Mouse (Mus musculus) hindbrain, embryonic 16.5 days (tissue): ENCODE measurements at regions not wholly inside any gene's neighbourhood (a gene's known extent, or its start where the extent isn't known, plus 50 kb on each side); places are given as distances from the start of the nearest gene placed in this dataset.

Experiments used
- ATAC-seq: fragments of 200-750 bp; cut with Nextera tagmentation; 2 replicates; pipeline ENCODE4 v1.8.0; 2017; ENCODE audit warnings: moderate TSS enrichment, moderate library complexity
- H3K27ac ChIP-seq: fragments of 300-500 bp; sonication (generic); 2 replicates; pipeline ENCODE4 v1.5.1; 2014; ENCODE audit warnings: low read depth, mild to moderate bottlenecking, control low read depth, low read length, moderate library complexity
- H3K27me3 ChIP-seq: fragments of 300-500 bp; sonication (generic); replicated peaks from 2 replicates; pipeline ENCODE4 v1.6.1; 2014; ENCODE audit warnings: low read length; ENCODE audit not compliant: control insufficient read depth, insufficient read depth
- H3K36me3 ChIP-seq: fragments of 300-500 bp; sonication (generic); 2 replicates; pipeline ENCODE4 v1.6.1; 2014; ENCODE audit warnings: mild to moderate bottlenecking, low read length, moderate library complexity, mixed read lengths; ENCODE audit not compliant: control insufficient read depth, insufficient read depth
- H3K4me1 ChIP-seq: fragments of 300-500 bp; sonication (generic); 2 replicates; pipeline ENCODE4 v1.6.1; 2014; ENCODE audit warnings: low read depth, low read length; ENCODE audit not compliant: control insufficient read depth, insufficient read depth
- H3K4me2 ChIP-seq: fragments of 300-500 bp; sonication (generic); 2 replicates; pipeline ENCODE4 v1.6.1; 2014; ENCODE audit warnings: mild to moderate bottlenecking, low read length, control low read depth, moderate library complexity
- H3K4me3 ChIP-seq: fragments of 300-500 bp; sonication (generic); 2 replicates; pipeline ENCODE4 v1.5.1; 2014; ENCODE audit warnings: mild to moderate bottlenecking, low read length, control low read depth, moderate library complexity
- H3K9ac ChIP-seq: fragments of 300-500 bp; sonication (generic); 2 replicates; pipeline ENCODE4 v1.6.1; 2014; ENCODE audit warnings: low read depth, mild to moderate bottlenecking, control low read depth, low read length, moderate library complexity
- H3K9me3 ChIP-seq: fragments of 300-500 bp; sonication (generic); 2 replicates; pipeline ENCODE4 v1.6.1; 2014; ENCODE audit warnings: mild to moderate bottlenecking, low read length, moderate library complexity; ENCODE audit not compliant: control insufficient read depth
- WGBS: fragments of 180-500 bp; shearing (Covaris S2); extraction: QIAGEN DNeasy Blood & Tissue Kit; methylation state at CpG from one replicate; pipeline ENCODE4 v1.1.7; 2014; 5-methylcytosine and 5-hydroxymethylcytosine counted together

DNA sequence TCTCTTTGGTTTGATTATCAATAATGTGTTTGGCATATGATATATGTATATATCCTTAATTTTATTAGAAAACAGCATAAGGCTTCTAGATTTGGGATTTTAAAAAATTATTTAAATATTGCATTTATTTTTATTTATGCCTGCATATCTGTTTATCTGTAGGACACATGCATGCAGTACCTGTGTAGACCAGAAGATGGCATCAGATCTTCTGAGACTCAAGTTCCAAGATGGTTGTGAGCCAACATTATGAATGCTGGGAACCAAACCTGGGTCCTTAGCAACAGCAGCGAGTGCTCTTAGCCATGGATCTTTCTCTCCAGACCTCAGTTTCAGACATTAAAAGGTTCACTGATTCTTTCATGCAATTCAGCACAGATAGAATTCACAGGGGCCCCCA, 148.3 kb downstream of the Cdc42ep3 start:
- H3K9ac ChIP-seq = no peak overlapping the region
- no peaks in the 10 kb centered on the region for H3K9me3 ChIP-seq
- ATAC-seq = no peak
- H3K4me3 ChIP-seq = no peak overlapping the region
- H3K27me3 ChIP-seq = no peaks in the 10 kb centered on the region
- H3K27ac ChIP-seq = no peak overlapping the region
- no peaks in the 10 kb centered on the region for H3K4me1 ChIP-seq
- no peaks in the 10 kb centered on the region for H3K36me3 ChIP-seq
- WGBS = 96% methylated on average over 1 of the region's 1 CpGs
- no peak overlapping the region for H3K4me2 ChIP-seq

DNA sequence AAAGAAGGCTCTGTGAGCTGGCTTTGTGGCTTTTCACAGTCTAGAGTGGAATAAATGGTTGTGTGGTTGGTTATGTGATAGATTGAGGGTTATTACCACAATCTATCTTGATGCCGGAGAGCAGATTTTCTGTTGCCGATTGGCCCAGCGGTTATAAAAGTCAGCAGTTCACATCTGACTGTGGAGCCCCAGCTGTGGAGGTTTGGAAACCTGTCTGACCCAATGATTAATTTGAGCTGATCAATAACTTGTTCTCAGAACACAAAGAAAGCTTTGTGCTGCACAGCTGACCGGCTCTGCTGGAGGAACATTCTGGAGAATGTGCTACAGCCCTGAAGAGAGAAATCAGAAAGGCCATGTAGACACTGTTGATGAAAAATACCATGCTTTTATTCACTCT, 148.8 kb downstream of the Cdc42ep3 start:
- H3K9ac ChIP-seq = no peak overlapping the region
- H3K4me3 ChIP-seq = no peak overlapping the region
- H3K9me3 ChIP-seq = no peaks in the 10 kb centered on the region
- no peak overlapping the region for H3K4me2 ChIP-seq
- WGBS = 67% methylated on average over 4 of the region's 4 CpGs
- no peaks in the 10 kb centered on the region for H3K4me1 ChIP-seq
- H3K27ac ChIP-seq = no peak overlapping the region
- no peaks in the 10 kb centered on the region for H3K36me3 ChIP-seq
- no peaks in the 10 kb centered on the region for H3K27me3 ChIP-seq
- ATAC-seq = no peak

DNA sequence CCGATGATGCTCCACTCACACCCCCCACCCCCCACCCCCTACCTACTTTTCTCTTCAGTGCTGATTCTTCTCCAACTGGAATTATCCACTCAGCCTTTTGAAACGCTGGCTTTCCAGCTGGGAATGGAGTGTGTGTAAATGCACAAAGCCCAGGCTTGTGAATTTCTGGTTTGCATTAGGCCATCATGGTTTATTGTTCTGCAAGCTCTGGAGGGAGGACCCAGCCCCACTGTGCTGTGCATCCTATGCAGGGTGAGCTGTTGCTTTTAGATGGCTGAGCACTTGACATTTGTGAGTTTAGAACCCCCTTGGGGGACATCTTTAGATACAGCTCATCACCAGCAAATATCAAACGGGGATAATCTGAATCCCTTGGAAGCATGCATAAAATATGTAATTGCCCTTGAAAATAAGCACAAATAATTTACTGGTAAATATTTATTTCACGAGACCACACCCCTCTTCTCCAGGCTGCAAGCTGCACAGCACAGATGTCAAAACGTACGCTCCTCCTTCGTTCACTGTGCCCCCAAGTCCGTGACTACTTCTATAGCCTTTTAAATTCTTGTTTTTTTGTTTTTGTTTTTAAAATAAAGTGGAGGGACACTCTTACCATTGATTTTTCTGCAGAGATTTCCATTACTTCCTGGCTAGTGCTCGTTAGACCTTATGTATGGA, 148.2 kb downstream of the Qpct start:
- Histone ChIP-seq H3K4me2 (no peak overlapping the region; the same call in 1 of the 2 replicates), H3K9me3 (no peaks in the 10 kb centered on the region), H3K9ac (no peak overlapping the region), H3K4me3 (no peak overlapping the region), H3K27me3 (no peaks in the 10 kb centered on the region), H3K36me3 (no peaks in the 10 kb centered on the region), H3K4me1 (no peaks in the 10 kb centered on the region), H3K27ac (no peak overlapping the region)
- 49% methylated on average over 9 of the region's 9 CpGs for WGBS
- ATAC-seq = peak; percentile 60; the same call in 1 of the 2 replicates

GRCm38 (mm10) chr17:79191871-79192373, 140.2 kb downstream of the Qpct start:
- Histone ChIP-seq H3K27me3 (no peaks in the 10 kb centered on the region), H3K4me3 (no peak overlapping the region), H3K4me1 (no peaks in the 10 kb centered on the region), H3K36me3 (no peaks in the 10 kb centered on the region), H3K27ac (no peak overlapping the region), H3K4me2 (no peak overlapping the region), H3K9ac (no peak overlapping the region), H3K9me3 (0 out of 2 replicates have a peak, but pooled peaks cover 2% of the 10 kb centered on the region)
- 75% methylated on average over 5 of the region's 5 CpGs for WGBS
- ATAC-seq = no peak

DNA sequence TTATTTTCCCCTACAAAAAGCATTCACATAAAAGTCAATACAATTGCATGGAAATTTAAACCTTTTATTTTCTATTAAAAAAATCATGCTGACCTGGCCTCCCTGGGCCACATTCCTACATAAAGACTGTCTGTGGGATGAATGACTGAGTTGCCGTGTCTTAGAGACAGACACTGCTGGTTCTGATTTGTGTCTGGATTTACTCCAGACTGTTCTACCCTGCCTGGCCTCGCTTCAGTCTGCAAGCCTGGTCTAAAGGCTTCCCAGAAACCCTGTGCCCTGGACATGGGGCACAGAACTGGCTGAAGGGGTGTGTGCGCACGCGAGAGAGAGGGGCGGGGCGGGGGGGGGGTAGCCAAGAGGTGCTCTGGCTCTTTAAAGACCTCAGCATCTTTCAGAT, 136.6 kb downstream of the Qpct start:
- ATAC-seq = 0 out of 2 replicates have a peak, but pooled peaks have one; percentile 34
- Histone ChIP-seq H3K36me3 (no peaks in the 10 kb centered on the region), H3K27ac (no peak overlapping the region), H3K4me3 (no peak overlapping the region), H3K4me2 (no peak overlapping the region), H3K9ac (no peak overlapping the region), H3K4me1 (no peaks in the 10 kb centered on the region), H3K27me3 (no peaks in the 10 kb centered on the region), H3K9me3 (0 out of 2 replicates have a peak, but pooled peaks cover 2% of the 10 kb centered on the region)
- WGBS = 70% methylated on average over 7 of the region's 7 CpGs

DNA sequence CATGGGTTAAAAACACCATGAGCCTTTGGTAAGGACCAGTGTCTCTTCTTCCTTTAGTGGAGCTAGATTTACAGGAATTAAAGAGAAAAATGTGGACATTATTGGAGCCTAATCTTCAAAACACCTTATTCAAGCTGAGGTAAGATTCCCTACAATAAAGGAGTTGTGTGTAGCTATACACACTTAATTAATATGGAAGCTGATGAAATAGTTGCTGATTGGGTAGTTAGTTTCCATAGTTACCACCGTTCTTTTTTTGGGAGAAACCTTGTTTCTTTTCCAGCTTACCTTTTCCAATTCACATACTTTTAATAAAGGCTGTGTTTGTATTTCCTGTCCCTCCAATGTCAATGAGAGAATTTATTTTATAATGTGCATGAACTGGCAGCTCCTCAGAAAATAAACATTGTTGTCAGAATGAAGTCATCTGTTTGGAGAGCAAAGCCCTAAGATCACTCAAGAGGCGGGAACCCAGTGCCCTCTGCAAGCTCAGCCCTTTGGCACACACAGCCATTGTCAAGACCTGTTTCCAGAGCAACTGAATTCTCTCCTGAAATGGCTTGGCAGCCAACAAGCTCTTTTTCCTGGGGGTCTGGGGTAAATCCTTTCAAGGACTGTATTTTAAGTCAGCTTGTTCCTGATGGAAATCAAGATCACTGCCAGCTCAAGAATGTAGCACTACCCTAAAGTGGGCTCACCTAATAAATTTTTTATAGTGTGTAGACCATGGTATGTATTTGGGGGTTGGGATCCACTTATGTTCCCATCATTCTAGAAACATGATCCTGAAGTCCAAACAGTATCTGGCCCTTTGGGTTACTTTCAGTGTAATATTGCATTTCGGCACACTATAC, 128.8 kb downstream of the Qpct start:
- 60% methylated on average over 3 of the region's 3 CpGs for WGBS
- no peak overlapping the region; the same call in 1 of the 2 replicates for H3K27ac ChIP-seq
- H3K4me2 ChIP-seq = 0 out of 2 replicates have a peak overlapping the region, but pooled peaks have one; percentile 13
- no peaks in the 10 kb centered on the region for H3K27me3 ChIP-seq
- no peak overlapping the region for H3K4me3 ChIP-seq
- peak; percentile 89 for ATAC-seq
- H3K9ac ChIP-seq = no peak overlapping the region
- no peaks in the 10 kb centered on the region for H3K4me1 ChIP-seq
- H3K36me3 ChIP-seq = no peaks in the 10 kb centered on the region
- no peaks in the 10 kb centered on the region for H3K9me3 ChIP-seq

GRCm38 (mm10) chr17:79177259-79177658, 125.6 kb downstream of the Qpct start:
- WGBS = 81% methylated on average over 3 of the region's 3 CpGs

DNA sequence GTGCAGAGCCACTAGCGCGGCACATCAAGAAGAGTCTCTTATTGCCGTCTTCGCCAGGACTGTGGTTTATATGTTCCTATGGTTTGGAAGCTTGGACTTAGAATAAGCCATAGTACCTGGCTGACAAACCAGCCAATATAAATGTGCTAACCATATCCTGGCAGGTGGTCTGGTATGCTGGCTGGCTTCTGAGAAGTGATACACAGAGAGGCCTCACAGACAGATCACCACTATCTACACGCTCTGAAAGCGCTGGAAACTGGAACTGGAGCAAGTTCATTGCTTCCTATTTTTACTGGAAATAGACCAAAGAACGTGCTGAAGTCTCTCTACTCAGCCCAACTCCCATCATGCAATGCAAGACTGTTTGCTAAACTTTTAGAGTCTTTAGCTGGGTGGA, 124.7 kb downstream of the Qpct start:
- ATAC-seq = no peak
- Histone ChIP-seq H3K27me3 (no peaks in the 10 kb centered on the region), H3K4me2 (no peak overlapping the region), H3K9me3 (no peaks in the 10 kb centered on the region), H3K27ac (no peak overlapping the region), H3K4me3 (no peak overlapping the region), H3K4me1 (no peaks in the 10 kb centered on the region), H3K9ac (no peak overlapping the region), H3K36me3 (no peaks in the 10 kb centered on the region)
- 88% methylated on average over 7 of the region's 7 CpGs for WGBS

More at GRCm38 (mm10) chr17:79177259-79177658, 125.6 kb downstream of the Qpct start:
- Histone ChIP-seq H3K9ac (no peak overlapping the region), H3K4me1 (no peaks in the 10 kb centered on the region), H3K36me3 (no peaks in the 10 kb centered on the region), H3K9me3 (no peaks in the 10 kb centered on the region), H3K4me3 (no peak overlapping the region), H3K27ac (no peak overlapping the region), H3K4me2 (no peak overlapping the region), H3K27me3 (no peaks in the 10 kb centered on the region)
- no peak for ATAC-seq

GRCm38 (mm10) chr17:79175381-79175780, 123.7 kb downstream of the Qpct start:
- no peaks in the 10 kb centered on the region for H3K4me1 ChIP-seq
- no peaks in the 10 kb centered on the region for H3K36me3 ChIP-seq
- no peaks in the 10 kb centered on the region for H3K9me3 ChIP-seq
- H3K27me3 ChIP-seq = no peaks in the 10 kb centered on the region
- no peak overlapping the region for H3K27ac ChIP-seq
- H3K9ac ChIP-seq = no peak overlapping the region
- no peak overlapping the region for H3K4me2 ChIP-seq
- no peak overlapping the region for H3K4me3 ChIP-seq
- ATAC-seq = no peak
- 72% methylated on average over 2 of the region's 2 CpGs for WGBS
